Mouse (Mus musculus): ENCODE measurements at regions not wholly inside any gene's neighbourhood (a gene's known extent, or its start where the extent isn't known, plus 50 kb on each side); places are given as distances from the start of the nearest gene placed in this dataset.
"Not testable (repeated sequence)": the region's sequence is repeated elsewhere in the genome, so short reads cannot be mapped to it uniquely, and the experiment has no call there.

DNA sequence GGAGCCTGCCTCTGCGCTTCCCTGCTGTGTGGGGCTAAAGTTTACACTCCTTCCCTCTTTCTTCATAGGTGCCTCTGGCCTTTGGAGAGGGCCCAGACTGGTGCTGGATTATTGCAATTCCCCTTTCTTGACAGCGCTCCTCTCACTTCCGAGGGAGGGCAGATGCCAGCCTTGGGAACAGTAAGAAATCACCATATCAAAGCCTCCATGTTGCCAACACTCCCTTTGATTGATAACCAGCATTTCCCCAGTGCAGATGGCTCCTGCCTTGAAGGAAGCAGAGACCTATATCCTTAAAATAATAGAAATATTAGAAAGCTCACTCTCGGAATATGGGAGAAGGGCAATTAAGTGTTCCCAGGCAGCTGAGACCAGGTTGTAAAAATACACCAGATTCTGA lies 63.1 kb upstream of the Cep295 start:
- DNase-seq (ENCODE audit: inconsistent ontology term): no peak

- peak; percentile 54 for DNase-seq (ENCODE audit: inconsistent ontology term)
These were observed 64.3 kb upstream of the Cep295 start for GRCm38 (mm10) chr9:15421864-15422263.

DNA sequence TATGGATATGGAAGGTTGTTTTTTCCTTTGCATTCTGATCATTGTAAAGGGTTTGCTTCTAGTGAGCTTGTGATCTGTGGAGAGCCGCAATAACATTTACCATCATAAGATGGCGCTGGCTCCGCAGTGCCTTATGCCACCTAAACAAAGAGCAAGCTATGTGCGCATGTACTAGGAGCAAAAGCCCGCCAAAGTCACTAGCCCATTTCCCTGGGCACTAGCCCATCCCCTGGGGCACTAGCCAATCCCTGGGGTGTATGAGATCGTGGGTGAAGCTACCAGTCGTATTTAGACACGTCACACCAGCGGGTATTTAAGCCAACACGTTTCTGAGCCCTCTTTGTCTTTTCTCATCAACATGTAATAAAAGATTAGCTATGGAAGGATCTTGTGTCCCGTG lies 59.0 kb upstream of the Smco4 start:
- not testable (repeated sequence) for DNase-seq (ENCODE audit: inconsistent ontology term)

DNA sequence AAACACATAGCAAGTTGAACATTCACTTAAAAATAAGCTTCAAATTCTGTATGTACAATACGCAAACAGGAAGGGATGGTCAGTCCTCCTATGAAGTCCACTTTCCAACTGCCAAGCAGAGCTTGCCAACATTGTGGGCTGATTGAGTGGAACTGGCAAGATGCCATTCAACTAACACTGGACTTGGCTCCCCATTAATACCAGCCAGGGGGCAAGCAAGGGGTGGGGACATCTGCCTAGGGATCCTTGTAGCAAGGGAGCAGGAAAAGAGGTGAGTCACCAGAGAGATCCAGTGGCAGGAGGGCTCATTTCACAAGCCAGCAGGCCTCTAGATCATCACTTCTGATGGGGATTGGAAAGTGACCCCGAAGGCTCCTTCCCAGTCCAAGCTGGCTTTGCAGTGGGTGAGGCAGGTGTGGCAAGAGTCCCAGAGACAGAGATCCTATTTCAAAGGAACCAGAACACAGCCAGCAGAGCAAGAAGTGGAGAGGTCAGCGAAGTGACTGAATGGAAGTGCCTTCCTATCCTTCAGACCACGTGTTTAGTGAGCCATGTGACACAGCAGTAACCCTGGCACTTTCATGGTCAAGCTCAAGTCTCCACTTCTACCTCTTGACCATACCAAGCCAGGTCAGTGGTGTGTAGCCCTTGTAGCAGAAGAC lies 53.8 kb upstream of the Smco4 start:
- DNase-seq (ENCODE audit: inconsistent ontology term): peak; percentile 82

DNA sequence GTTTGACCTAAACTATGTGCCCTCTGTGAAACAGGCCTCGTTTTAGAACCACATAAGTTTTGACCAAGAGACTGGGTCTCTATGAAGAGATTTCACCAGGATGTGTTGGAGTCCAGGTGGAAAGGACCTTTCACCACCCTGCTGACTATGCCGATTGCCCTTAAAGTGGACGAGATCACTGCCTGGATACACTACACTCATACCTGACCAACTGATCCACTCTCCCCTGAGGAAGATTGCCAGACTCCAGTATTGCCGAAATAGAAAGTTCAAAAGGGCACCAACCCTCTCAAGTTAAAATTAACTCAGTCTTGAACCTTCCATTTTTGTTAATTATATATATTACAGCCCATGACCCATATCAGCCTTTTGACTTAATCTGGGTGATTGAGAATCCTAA lies 51.1 kb upstream of the Smco4 start:
- no peak for DNase-seq (ENCODE audit: inconsistent ontology term)

Measured in Muller cell, postnatal 12 days (primary cell).